Mouse (Mus musculus) bone marrow, adult 2 months (tissue): ENCODE results near the gene Tmem253. TPM values are rescaled to one million over a fixed set of nuclear protein-coding genes. Genes with fewer than 3 reads are reported as not detected.

Source experiments
- H3K27ac ChIP-seq: fragments of 200-500 bp; 2 replicates; pipeline ENCODE4 v1.5.1; 2012; ENCODE audit warnings: low read depth, mild to moderate bottlenecking, control low read depth, inconsistent platforms, low read length; ENCODE audit not compliant: control insufficient read depth, poor library complexity, insufficient read depth
- H3K4me1 ChIP-seq: fragments of 200-500 bp; 2 replicates; pipeline ENCODE4 v1.6.1; 2011; ENCODE audit warnings: low read length; ENCODE audit not compliant: control insufficient read depth, insufficient read depth
- H3K4me3 ChIP-seq: fragments of 200-500 bp; replicated peaks from 2 replicates; pipeline ENCODE3; 2011; ENCODE audit warnings: mild to moderate bottlenecking, low read depth, low read length, control low read depth; ENCODE audit not compliant: control insufficient read depth
- CTCF ChIP-seq: fragments of 200-500 bp; IDR thresholded peaks from 2 replicates; pipeline ENCODE4 v1.5.1; 2011; ENCODE audit warnings: low read length, control low read depth; ENCODE audit not compliant: control insufficient read depth, insufficient read depth
- POLR2A ChIP-seq: fragments of 200-500 bp; IDR thresholded peaks from 2 replicates; pipeline ENCODE4 v1.6.1; 2011; ENCODE audit warnings: low read depth, mild to moderate bottlenecking, control low read depth, low read length, borderline replicate concordance; ENCODE audit not compliant: control insufficient read depth
- WGBS: fragments of 180-500 bp; shearing (Covaris S2); methylation state at CpG from one replicate; pipeline ENCODE4 v1.1.7; 2018; 5-methylcytosine and 5-hydroxymethylcytosine counted together
- polyA plus RNA-seq: library from polyadenylated mRNA; stranded (reverse); fragments of >200 nt; gene quantifications from 2 replicates; pipeline ENCODE4 v1.2.4, GENCODE M21; 2011; ENCODE audit warnings: low replicate concordance; ENCODE audit not compliant: missing spikeins, insufficient read depth, insufficient read length

Gene Tmem253
- polyA plus RNA-seq, 1 experiment, result not detected

DNA sequence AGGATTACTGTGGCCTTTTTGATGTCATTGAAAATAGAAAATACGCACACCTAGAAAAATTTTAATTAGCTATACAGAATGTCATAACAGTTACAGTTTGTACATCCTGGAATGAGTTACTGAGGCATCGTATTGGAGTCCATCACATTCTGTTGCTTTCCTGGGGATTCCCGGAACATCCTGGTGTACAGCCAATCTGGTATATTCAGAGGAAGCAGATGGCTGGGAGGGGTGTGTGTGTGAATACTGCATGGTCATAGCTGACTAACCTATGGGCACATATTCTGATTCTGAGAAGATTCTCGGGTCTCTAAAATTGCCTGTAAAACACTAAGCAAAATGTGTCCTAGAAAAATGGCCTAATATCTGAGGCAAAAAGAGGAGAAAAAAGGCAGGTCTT is 3.4 kb upstream of the Tmem253 start:
- Histone ChIP-seq H3K4me1 (no peaks in the 10 kb centered on the region; the same call in 1 of the 2 replicates), H3K27ac (no peak overlapping the region), H3K4me3 (no peak overlapping the region)
- TF ChIP-seq POLR2A (no peak), CTCF (no peak)
- WGBS, result 74% methylated on average over 4 of the region's 4 CpGs

DNA sequence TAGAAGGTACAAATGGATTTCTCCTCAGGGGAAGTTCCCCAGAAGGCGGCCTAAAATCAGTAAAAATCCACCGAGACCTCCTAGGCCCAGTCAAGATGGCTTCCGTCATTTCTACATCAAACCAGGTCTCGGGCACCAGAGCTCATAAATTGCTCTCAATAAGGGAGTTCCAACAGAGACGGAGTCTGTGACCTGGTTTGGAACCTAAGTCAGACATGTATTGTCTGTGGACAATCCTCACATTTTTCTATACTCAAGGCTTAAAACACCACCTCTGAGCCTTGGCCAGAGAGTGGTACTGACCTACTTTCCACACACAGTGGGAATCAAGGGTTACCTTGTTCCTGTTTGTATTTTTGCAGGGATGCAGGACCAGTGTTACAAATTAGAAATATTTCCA is 2.9 kb upstream of the Tmem253 start:
- WGBS, result 87% methylated on average over 5 of the region's 5 CpGs
- TF ChIP-seq CTCF (no peak), POLR2A (no peak)
- no peak overlapping the region for H3K4me3 ChIP-seq
- H3K4me1 ChIP-seq, result no peaks in the 10 kb centered on the region; the same call in 1 of the 2 replicates
- H3K27ac ChIP-seq, result no peak overlapping the region

- no peak for TF ChIP-seq CTCF
- TF ChIP-seq POLR2A, result no peak
- WGBS, result 80% methylated on average over 8 of the region's 8 CpGs
- no peak overlapping the region for H3K4me3 ChIP-seq
- no peaks in the 10 kb centered on the region; the same call in 1 of the 2 replicates for H3K4me1 ChIP-seq
- no peak overlapping the region for H3K27ac ChIP-seq
Measured at GRCm38 (mm10) chr14:52013021-52013610, 2.3 kb upstream of the Tmem253 start.

- H3K4me1 ChIP-seq, result no peaks in the 10 kb centered on the region; the same call in 1 of the 2 replicates
- 9% methylated on average over 21 of the region's 24 CpGs for WGBS
- TF ChIP-seq POLR2A, result no peak
- no peak for TF ChIP-seq CTCF
- H3K4me3 ChIP-seq, result peak overlapping the region; percentile 26
- no peak overlapping the region for H3K27ac ChIP-seq
Measured at GRCm38 (mm10) chr14:52013771-52014219, 1.7 kb upstream of the Tmem253 start.

DNA sequence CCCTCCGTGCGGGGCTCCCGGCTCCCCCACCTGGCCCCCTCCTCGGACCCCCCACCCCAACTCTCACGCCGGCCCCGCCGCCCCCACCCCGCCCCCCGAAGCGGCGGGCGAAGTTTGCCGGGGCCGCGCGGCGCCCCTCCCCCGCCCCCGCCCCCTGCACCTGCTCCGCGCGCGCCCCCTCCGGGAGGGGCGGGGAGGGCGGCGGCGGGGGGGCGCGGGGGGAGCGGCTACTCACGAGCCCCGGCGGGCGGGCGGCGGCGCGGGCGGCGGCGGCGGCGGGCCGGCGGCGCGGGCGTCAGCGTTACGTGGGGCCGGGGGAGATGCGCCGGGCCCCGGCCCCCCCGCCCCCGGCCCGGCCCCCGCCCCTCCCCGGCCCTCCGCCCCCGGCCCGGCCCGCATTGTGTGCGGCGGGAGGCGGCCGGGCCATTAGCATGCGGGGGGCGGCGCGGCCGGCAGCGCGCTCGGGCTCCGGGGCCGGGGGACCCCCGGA is 1.1 kb upstream of the Tmem253 start:
- Histone ChIP-seq H3K4me1 (no peaks in the 10 kb centered on the region; the same call in 1 of the 2 replicates), H3K4me3 (no peak overlapping the region), H3K27ac (no peak overlapping the region)
- TF ChIP-seq CTCF (no peak), POLR2A (no peak)
- 2% methylated on average over 22 of the region's 80 CpGs for WGBS

DNA sequence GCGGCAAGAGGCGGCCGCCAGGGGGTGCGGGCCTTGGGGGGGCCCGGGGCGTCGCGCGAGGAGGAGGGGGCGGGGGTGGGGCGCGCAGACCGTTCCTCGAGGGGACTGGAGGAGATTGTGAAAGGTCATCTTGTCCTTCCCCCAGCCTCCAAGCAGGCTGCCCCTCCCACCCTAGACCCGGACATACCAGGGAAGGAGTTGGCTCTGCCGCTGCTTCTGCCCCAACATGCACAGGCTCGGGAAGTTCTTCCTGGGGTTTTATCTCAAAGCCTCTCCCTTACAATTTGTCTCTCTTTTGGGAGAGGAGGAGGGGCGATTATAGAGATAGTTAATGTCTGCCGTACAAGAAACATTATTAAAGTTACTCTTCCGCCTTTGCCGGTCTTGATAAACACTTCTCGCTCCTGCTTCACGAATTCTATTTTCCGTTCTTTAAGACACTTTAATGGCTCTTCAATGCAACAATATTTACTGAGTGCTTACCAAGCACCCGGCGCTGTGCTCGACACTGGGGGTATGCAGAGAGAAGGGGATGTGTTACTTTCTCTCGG is 622 bp upstream of the Tmem253 start:
- WGBS, result 1% methylated on average over 28 of the region's 28 CpGs
- Histone ChIP-seq H3K4me3 (peak overlapping the region; percentile 78), H3K27ac (no peak overlapping the region), H3K4me1 (no peaks in the 10 kb centered on the region; the same call in 1 of the 2 replicates)
- TF ChIP-seq POLR2A, result peak; percentile 49; the same call in 1 of the 2 replicates
- no peak for TF ChIP-seq CTCF

- Histone ChIP-seq H3K4me3 (no peak overlapping the region), H3K27ac (no peak overlapping the region), H3K4me1 (peaks cover 1% of the 10 kb centered on the region; the same call in 1 of the 2 replicates)
- TF ChIP-seq POLR2A (no peak), CTCF (no peak)
- WGBS, result 93% methylated on average over 13 of the region's 13 CpGs
Measured at GRCm38 (mm10) chr14:52016625-52017405, 1.4 kb downstream of the Tmem253 start.

DNA sequence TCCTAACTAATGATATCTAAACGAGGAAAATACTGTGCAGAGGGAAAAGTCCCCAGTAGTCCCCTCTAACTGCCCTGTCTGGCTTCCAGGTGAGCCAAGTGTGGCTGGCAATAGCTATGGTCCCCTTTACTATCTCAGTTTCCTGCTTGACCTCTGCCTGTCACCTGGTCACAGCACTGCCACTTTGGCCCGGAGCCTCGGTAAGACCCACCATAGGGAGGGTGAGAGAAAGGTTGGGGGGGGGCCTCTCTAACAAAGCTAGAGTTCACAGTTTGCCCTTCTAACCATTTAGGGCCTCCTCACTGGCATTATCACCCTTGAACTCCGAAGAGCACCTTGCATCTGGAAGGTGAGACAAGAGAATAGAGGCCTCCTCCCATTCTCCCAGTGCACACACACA is 2.2 kb downstream of the Tmem253 start:
- peaks cover 1% of the 10 kb centered on the region; the same call in 1 of the 2 replicates for H3K4me1 ChIP-seq
- H3K4me3 ChIP-seq, result no peak overlapping the region
- no peak for TF ChIP-seq POLR2A
- TF ChIP-seq CTCF, result no peak
- 83% methylated on average over 4 of the region's 4 CpGs for whole genome bisulfite sequencing
- H3K27ac ChIP-seq, result no peak overlapping the region
